Mouse (Mus musculus) forelimb bud, embryonic 11.5 days (tissue): ENCODE measurements at regions not wholly inside any gene's neighbourhood (a gene's known extent, or its start where the extent isn't known, plus 50 kb on each side); places are given as distances from the start of the nearest gene placed in this dataset.

Experiments used
- DNase-seq: peaks from one replicate; pipeline ENCODE4 v3.0.0-alpha.2; 2012; ENCODE audit warnings: low read depth, low spot score

GRCm38 (mm10) chr6:31192197-31192596 lies 206.3 kb upstream of the Mkln1 start:
- no peak for DNase-seq

- DNase-seq = no peak
Observed at GRCm38 (mm10) chr6:31193202-31193601, 205.3 kb upstream of the Mkln1 start.

GRCm38 (mm10) chr6:31197631-31198338 lies 200.8 kb upstream of the Mkln1 start:
- DNase-seq = no peak

GRCm38 (mm10) chr6:31198340-31198739 lies 200.2 kb upstream of the Mkln1 start:
- no peak for DNase-seq

- DNase-seq = no peak
Observed at GRCm38 (mm10) chr6:31200705-31201104, 197.8 kb upstream of the Mkln1 start.

GRCm38 (mm10) chr6:31201375-31201972 lies 197.1 kb upstream of the Mkln1 start:
- DNase-seq = no peak

- DNase-seq = no peak
Observed at GRCm38 (mm10) chr6:31202594-31202993, 195.9 kb upstream of the Mkln1 start.

GRCm38 (mm10) chr6:31204434-31204833 lies 194.1 kb upstream of the Mkln1 start:
- DNase-seq = no peak

GRCm38 (mm10) chr6:31204839-31205238 lies 193.7 kb upstream of the Mkln1 start:
- no peak for DNase-seq

- DNase-seq = no peak
Observed at GRCm38 (mm10) chr6:31206106-31206505, 192.4 kb upstream of the Mkln1 start.

GRCm38 (mm10) chr6:31207231-31207630 lies 191.3 kb upstream of the Mkln1 start:
- DNase-seq = no peak

GRCm38 (mm10) chr6:31208224-31208623 lies 190.3 kb upstream of the Mkln1 start:
- no peak for DNase-seq

GRCm38 (mm10) chr6:31209411-31210139 lies 189.0 kb upstream of the Mkln1 start:
- DNase-seq = no peak

GRCm38 (mm10) chr6:31210209-31210714 lies 188.3 kb upstream of the Mkln1 start:
- no peak for DNase-seq

GRCm38 (mm10) chr6:31211091-31211490 lies 187.4 kb upstream of the Mkln1 start:
- DNase-seq = no peak

- DNase-seq = no peak
Observed at GRCm38 (mm10) chr6:31211616-31212015, 186.9 kb upstream of the Mkln1 start.

- DNase-seq = no peak
Observed at GRCm38 (mm10) chr6:31212080-31212479, 186.5 kb upstream of the Mkln1 start.

- no peak for DNase-seq
Observed at GRCm38 (mm10) chr6:31212694-31213093, 185.8 kb upstream of the Mkln1 start.

- DNase-seq = no peak
Observed at GRCm38 (mm10) chr6:31213161-31213560, 185.4 kb upstream of the Mkln1 start.

GRCm38 (mm10) chr6:31215661-31216060 lies 182.9 kb upstream of the Mkln1 start:
- no peak for DNase-seq

GRCm38 (mm10) chr6:31216206-31217059 lies 182.1 kb upstream of the Mkln1 start:
- DNase-seq = peak; percentile 39
